ENCODE assay signal across 8 mouse cellular contexts in genomic region chr17:29341591-29342003, GRCm38 (mm10). TPM values are rescaled to one million over a fixed set of nuclear protein-coding genes. Genes with fewer than 3 reads are reported as not detected.
DNase-seq lines count a peak whose midpoint lies in the region; ATAC-seq and TF ChIP-seq lines count a peak whose summit lies in the region.

No protein-coding gene starts in this region.

- peak overlapping the region; percentile 49 for H3K4me2 ChIP-seq in heart, embryonic 11.5 days
- H3K4me2 ChIP-seq in kidney, embryonic 14.5 days (replicated peaks; ENCODE audit: low read depth, low read length), result peak overlapping the region; percentile 4; the same call in 1 of the 2 replicates

- H3K27me3 ChIP-seq in heart, embryonic 11.5 days (ENCODE audit: control insufficient read depth, insufficient read depth, low read length), result no peaks in the 10 kb centered on the region
- H3K27me3 ChIP-seq in kidney, embryonic 14.5 days (ENCODE audit: control insufficient read depth, insufficient read depth, low read length), result no peaks in the 10 kb centered on the region
- H3K27me3 ChIP-seq in thymus, adult 2 months (ENCODE audit: control insufficient read depth, insufficient read depth, low read length), result no peaks in the 10 kb centered on the region

- H3K9me3 ChIP-seq in heart, embryonic 11.5 days (replicated peaks; ENCODE audit: control insufficient read depth, low read length), result no peaks in the 10 kb centered on the region
- no peaks in the 10 kb centered on the region for H3K9me3 ChIP-seq in kidney, embryonic 14.5 days (ENCODE audit: control insufficient read depth, low read length)

- peak overlapping the region; percentile 94 for H3K27ac ChIP-seq in heart, embryonic 11.5 days (ENCODE audit: low read depth, low read length)
- peak overlapping the region; percentile 59 for H3K27ac ChIP-seq in kidney, embryonic 14.5 days (ENCODE audit: low read depth, low read length)
- no peak overlapping the region for H3K27ac ChIP-seq in thymus, adult 2 months (ENCODE audit: control insufficient read depth, insufficient read depth, low read length)

- DNase-seq in gastrocnemius, adult 18-20 months (ENCODE audit: low spot score), result peak; percentile 73
- no peak for DNase-seq in gastrocnemius, postnatal 14 days
- DNase-seq in lung, postnatal 36 days, result peak; percentile 78
- DNase-seq in thymus, adult 2 months, result peak; percentile 67
- no peak for DNase-seq in urinary bladder, adult 18-20 months (ENCODE audit: low spot score in 2 of 2)

- peak; percentile 66 for ATAC-seq in activated CD4-positive, CD25-positive, alpha-beta regulatory T cell, adult 4 months
- peak; percentile 43; the same call in 1 of the 2 replicates for ATAC-seq in heart, embryonic 11.5 days (replicated peaks; ENCODE audit: insufficient number of reproducible peaks, low FRiP score, low TSS enrichment)
- ATAC-seq in kidney, embryonic 14.5 days (ENCODE audit: low FRiP score, low TSS enrichment), result peak; percentile 66

- no peak for TF ChIP-seq POLR2A in thymus, adult 2 months (IDR thresholded peaks at IDR 0.05; ENCODE audit: control insufficient read depth, extremely low read depth, insufficient read depth, low read length, poor library complexity)

- peaks cover 24% of the 10 kb centered on the region for H3K36me3 ChIP-seq in heart, embryonic 11.5 days (ENCODE audit: control insufficient read depth, insufficient read depth, low read length)
- H3K36me3 ChIP-seq in kidney, embryonic 14.5 days (ENCODE audit: control insufficient read depth, insufficient read depth, low read length), result peaks cover 61% of the 10 kb centered on the region
- H3K36me3 ChIP-seq in thymus, adult 2 months (ENCODE audit: control insufficient read depth, insufficient read depth, low read length), result peaks cover 8% of the 10 kb centered on the region; the same call in 1 of the 2 replicates

- H3K9ac ChIP-seq in heart, embryonic 11.5 days (ENCODE audit: low read depth, low read length), result peak overlapping the region; percentile 68
- H3K9ac ChIP-seq in kidney, embryonic 14.5 days (ENCODE audit: low read depth, low read length), result 0 out of 2 replicates have a peak overlapping the region, but pooled peaks have one; percentile 13

- intact Hi-C loops in gastrocnemius, postnatal 14 days (cut with DNase I; ENCODE audit: low total_unique reads), result no loop called here

- H3K4me1 ChIP-seq in heart, embryonic 11.5 days (ENCODE audit: control insufficient read depth, insufficient read depth, low read length), result peaks cover 38% of the 10 kb centered on the region
- peaks cover 31% of the 10 kb centered on the region for H3K4me1 ChIP-seq in kidney, embryonic 14.5 days (ENCODE audit: control insufficient read depth, insufficient read depth, low read length)
- peaks cover 69% of the 10 kb centered on the region for H3K4me1 ChIP-seq in thymus, adult 2 months (replicated peaks; ENCODE audit: control insufficient read depth, insufficient read depth, low read length)

- 0 out of 2 replicates have a peak overlapping the region, but pooled peaks have one; percentile 8 for H3K4me3 ChIP-seq in heart, embryonic 11.5 days (ENCODE audit: low read depth, low read length)
- no peak overlapping the region for H3K4me3 ChIP-seq in kidney, embryonic 14.5 days (ENCODE audit: low read length)
- H3K4me3 ChIP-seq in thymus, adult 2 months (ENCODE audit: control insufficient read depth, insufficient read depth, low read length), result no peak overlapping the region

- TF ChIP-seq CTCF in thymus, adult 2 months (IDR thresholded peaks at IDR 0.05; ENCODE audit: borderline replicate concordance, control insufficient read depth, extremely low read depth, insufficient read depth, low read length, poor library complexity), result peak; percentile 33; the same call in 1 of the 2 replicates

- WGBS in heart, embryonic 11.5 days (ENCODE audit: insufficient replicate concordance), result 15% methylated on average over 9 of the region's 9 CpGs
- 15% methylated on average over 9 of the region's 9 CpGs for WGBS in kidney, embryonic 14.5 days
- 37% methylated on average over 9 of the region's 9 CpGs for WGBS in thymus, adult 2 months

RNA-seq across cellular contexts. Expression of gene Mtch1, which starts 6.1 kb away (rescaled TPM):
- 10 to 100 TPM; 80.1 to 88.4 TPM for total RNA-seq in gastrocnemius, adult 18-20 months (2021)
- total RNA-seq in gastrocnemius, postnatal 14 days (2021), result 100 to 1,000 TPM; 141 to 160 TPM
- 10 to 100 TPM; 14.6 to 18.4 TPM for polyA plus RNA-seq in activated CD4-positive, CD25-positive, alpha-beta regulatory T cell, adult 4 months (2017; shearing (Covaris generic))
- 266 and 306 TPM in 2 replicates for polyA plus RNA-seq in heart, embryonic 11.5 days (2014; fragmentation: Nextera tagmentation; extraction: Ambion mirVana)
- 297 and 364 TPM in 2 replicates for polyA plus RNA-seq in kidney, embryonic 14.5 days (2014; fragmentation: Nextera tagmentation; extraction: Ambion mirVana)
- 332 and 354 TPM in 2 replicates for polyA plus RNA-seq in thymus, adult 2 months (2012; rRNA removed)

RNA-seq across cellular contexts. Expression of gene Fgd2, which starts 19.1 kb away (rescaled TPM):
- 1 to 10 TPM in 1 of 2 experiments, under 1 TPM in 1; 0.68 to 1.6 TPM for total RNA-seq in gastrocnemius, adult 18-20 months (2021)
- 1 to 10 TPM; 1.6 to 1.8 TPM for total RNA-seq in gastrocnemius, postnatal 14 days (2021)
- polyA plus RNA-seq in activated CD4-positive, CD25-positive, alpha-beta regulatory T cell, adult 4 months (2017; shearing (Covaris generic)), result 1 to 10 TPM in 1 of 2 experiments, under 1 TPM in 1; 0.79 to 2.5 TPM
- 1.2 and 2.3 TPM in 2 replicates for polyA plus RNA-seq in heart, embryonic 11.5 days (2014; fragmentation: Nextera tagmentation; extraction: Ambion mirVana)
- 9.5 and 9.6 TPM in 2 replicates for polyA plus RNA-seq in kidney, embryonic 14.5 days (2014; fragmentation: Nextera tagmentation; extraction: Ambion mirVana)
- 40.0 and 56.0 TPM in 2 replicates for polyA plus RNA-seq in thymus, adult 2 months (2012; rRNA removed)

RNA-seq across cellular contexts. Expression of gene Pi16, which starts 24.1 kb away (rescaled TPM):
- 10 to 100 TPM; 16.2 to 23.7 TPM for total RNA-seq in gastrocnemius, adult 18-20 months (2021)
- total RNA-seq in gastrocnemius, postnatal 14 days (2021), result 10 to 100 TPM; 25.4 to 37.9 TPM
- under 1 TPM; 0.38 to 0.49 TPM for polyA plus RNA-seq in activated CD4-positive, CD25-positive, alpha-beta regulatory T cell, adult 4 months (2017; shearing (Covaris generic))
- polyA plus RNA-seq in heart, embryonic 11.5 days (2014; fragmentation: Nextera tagmentation; extraction: Ambion mirVana), result 0.55 and 1.7 TPM in 2 replicates
- 0.32 and 0.90 TPM in 2 replicates for polyA plus RNA-seq in kidney, embryonic 14.5 days (2014; fragmentation: Nextera tagmentation; extraction: Ambion mirVana)
- 22.7 and 24.5 TPM in 2 replicates for polyA plus RNA-seq in thymus, adult 2 months (2012; rRNA removed)

Comparison
In these comparisons a context has a peak if more than half of its experiments do, and no peak if none do; other contexts are left out.
1. DNase-seq: peak in gastrocnemius, adult 18-20 months (single experiment), lung, postnatal 36 days (single experiment) and thymus, adult 2 months (single experiment); none in gastrocnemius, postnatal 14 days (single experiment) and urinary bladder, adult 18-20 months (0 of 2).
2. RNA of gene Mtch1, which starts 6.1 kb away (polyA plus RNA-seq): 297 to 364 TPM in kidney, embryonic 14.5 days, 332 to 354 TPM in thymus, adult 2 months and 266 to 306 TPM in heart, embryonic 11.5 days; 14.6 to 18.4 TPM in activated CD4-positive, CD25-positive, alpha-beta regulatory T cell, adult 4 months; every median in the first group is over 10 times any median in the second.
3. Peak in every context shown above with its lines, with median percentiles within 50 percentile points of each other: ATAC-seq.